Mouse (Mus musculus): ENCODE data around the gene Tk2. TPM values are rescaled to one million over a fixed set of nuclear protein-coding genes. Genes with fewer than 3 reads are reported as not detected.

Gene Tk2
- polyA plus RNA-seq, 1 experiment, result 38.4 TPM

GRCm38 (mm10) chr8:104217601-104218000, 30.8 kb downstream of the Tk2 start:
- TF ChIP-seq POLR2A (IDR thresholded peaks at IDR 0.05; ENCODE audit: borderline replicate concordance, insufficient read depth, low read length) (no peak), CTCF (IDR thresholded peaks at IDR 0.05; ENCODE audit: borderline replicate concordance, insufficient read depth, low read depth, low read length) (no peak)
- no peaks in the 10 kb centered on the region for H3K27me3 ChIP-seq (ENCODE audit: control insufficient read depth, insufficient read depth, low read length)
- DNase-seq, result no peak
- H3K27ac ChIP-seq (ENCODE audit: insufficient read depth, low read length), result no peak overlapping the region
- 93% methylated on average over 5 of the region's 5 CpGs for WGBS
- H3K4me3 ChIP-seq (replicated peaks; ENCODE audit: insufficient read depth, low read depth, low read length), result no peak overlapping the region
- no peaks in the 10 kb centered on the region for H3K4me1 ChIP-seq (ENCODE audit: control insufficient read depth, insufficient read depth, low read length)

GRCm38 (mm10) chr8:104205292-104205691, 43.1 kb downstream of the Tk2 start:
- 19% methylated on average over 3 of the region's 3 CpGs for WGBS
- no peak overlapping the region for H3K4me3 ChIP-seq (replicated peaks; ENCODE audit: insufficient read depth, low read depth, low read length)

GRCm38 (mm10) chr8:104202320-104202719, 46.0 kb downstream of the Tk2 start:
- TF ChIP-seq CTCF (IDR thresholded peaks at IDR 0.05; ENCODE audit: borderline replicate concordance, insufficient read depth, low read depth, low read length) (no peak), POLR2A (IDR thresholded peaks at IDR 0.05; ENCODE audit: borderline replicate concordance, insufficient read depth, low read length) (no peak)
- H3K27ac ChIP-seq (ENCODE audit: insufficient read depth, low read length), result no peak overlapping the region
- H3K4me3 ChIP-seq (replicated peaks; ENCODE audit: insufficient read depth, low read depth, low read length), result no peak overlapping the region
- H3K4me1 ChIP-seq (ENCODE audit: control insufficient read depth, insufficient read depth, low read length), result no peaks in the 10 kb centered on the region
- WGBS, result 91% methylated on average over 4 of the region's 4 CpGs
- no peaks in the 10 kb centered on the region for H3K27me3 ChIP-seq (ENCODE audit: control insufficient read depth, insufficient read depth, low read length)
- no peak for DNase-seq

More at GRCm38 (mm10) chr8:104205292-104205691, 43.1 kb downstream of the Tk2 start:
- Histone ChIP-seq H3K27me3 (ENCODE audit: control insufficient read depth, insufficient read depth, low read length) (no peaks in the 10 kb centered on the region), H3K4me1 (ENCODE audit: control insufficient read depth, insufficient read depth, low read length) (no peaks in the 10 kb centered on the region), H3K27ac (ENCODE audit: insufficient read depth, low read length) (no peak overlapping the region)
- DNase-seq, result no peak
- TF ChIP-seq POLR2A (IDR thresholded peaks at IDR 0.05; ENCODE audit: borderline replicate concordance, insufficient read depth, low read length) (no peak), CTCF (IDR thresholded peaks at IDR 0.05; ENCODE audit: borderline replicate concordance, insufficient read depth, low read depth, low read length) (no peak)

- TF ChIP-seq CTCF (IDR thresholded peaks at IDR 0.05; ENCODE audit: borderline replicate concordance, insufficient read depth, low read depth, low read length), result no peak
- no peak for TF ChIP-seq POLR2A (IDR thresholded peaks at IDR 0.05; ENCODE audit: borderline replicate concordance, insufficient read depth, low read length)
- Histone ChIP-seq H3K4me3 (replicated peaks; ENCODE audit: insufficient read depth, low read depth, low read length) (no peak overlapping the region), H3K4me1 (ENCODE audit: control insufficient read depth, insufficient read depth, low read length) (no peaks in the 10 kb centered on the region), H3K27ac (ENCODE audit: insufficient read depth, low read length) (no peak overlapping the region), H3K27me3 (ENCODE audit: control insufficient read depth, insufficient read depth, low read length) (no peaks in the 10 kb centered on the region)
- DNase-seq, result no peak
- WGBS, result 82% methylated on average over 3 of the region's 3 CpGs
Measured at GRCm38 (mm10) chr8:104201622-104202021, 46.7 kb downstream of the Tk2 start.

- 74% methylated on average over 5 of the region's 5 CpGs for WGBS
- TF ChIP-seq POLR2A (IDR thresholded peaks at IDR 0.05; ENCODE audit: borderline replicate concordance, insufficient read depth, low read length), result no peak
- no peak for TF ChIP-seq CTCF (IDR thresholded peaks at IDR 0.05; ENCODE audit: borderline replicate concordance, insufficient read depth, low read depth, low read length)
Measured at GRCm38 (mm10) chr8:104199802-104200201, 48.6 kb downstream of the Tk2 start.

GRCm38 (mm10) chr8:104191496-104191895, 56.9 kb downstream of the Tk2 start:
- 16% methylated on average over 11 of the region's 11 CpGs for WGBS
- TF ChIP-seq CTCF (IDR thresholded peaks at IDR 0.05; ENCODE audit: borderline replicate concordance, insufficient read depth, low read depth, low read length), result no peak
- TF ChIP-seq POLR2A (IDR thresholded peaks at IDR 0.05; ENCODE audit: borderline replicate concordance, insufficient read depth, low read length), result no peak

More at GRCm38 (mm10) chr8:104199802-104200201, 48.6 kb downstream of the Tk2 start:
- Histone ChIP-seq H3K4me1 (ENCODE audit: control insufficient read depth, insufficient read depth, low read length) (no peaks in the 10 kb centered on the region), H3K27me3 (ENCODE audit: control insufficient read depth, insufficient read depth, low read length) (no peaks in the 10 kb centered on the region), H3K4me3 (replicated peaks; ENCODE audit: insufficient read depth, low read depth, low read length) (no peak overlapping the region), H3K27ac (ENCODE audit: insufficient read depth, low read length) (no peak overlapping the region)
- DNase-seq, result no peak

GRCm38 (mm10) chr8:104190777-104191468, 57.4 kb downstream of the Tk2 start:
- no peak overlapping the region for H3K4me3 ChIP-seq (replicated peaks; ENCODE audit: insufficient read depth, low read depth, low read length)
- no peaks in the 10 kb centered on the region for H3K4me1 ChIP-seq (ENCODE audit: control insufficient read depth, insufficient read depth, low read length)
- DNase-seq, result no peak
- H3K27me3 ChIP-seq (ENCODE audit: control insufficient read depth, insufficient read depth, low read length), result no peaks in the 10 kb centered on the region
- TF ChIP-seq POLR2A (IDR thresholded peaks at IDR 0.05; ENCODE audit: borderline replicate concordance, insufficient read depth, low read length), result no peak
- no peak for TF ChIP-seq CTCF (IDR thresholded peaks at IDR 0.05; ENCODE audit: borderline replicate concordance, insufficient read depth, low read depth, low read length)
- no peak overlapping the region for H3K27ac ChIP-seq (ENCODE audit: insufficient read depth, low read length)
- WGBS, result 71% methylated on average over 6 of the region's 6 CpGs

More at GRCm38 (mm10) chr8:104191496-104191895, 56.9 kb downstream of the Tk2 start:
- Histone ChIP-seq H3K27me3 (ENCODE audit: control insufficient read depth, insufficient read depth, low read length) (no peaks in the 10 kb centered on the region), H3K27ac (ENCODE audit: insufficient read depth, low read length) (no peak overlapping the region), H3K4me3 (replicated peaks; ENCODE audit: insufficient read depth, low read depth, low read length) (no peak overlapping the region), H3K4me1 (ENCODE audit: control insufficient read depth, insufficient read depth, low read length) (no peaks in the 10 kb centered on the region)
- no peak for DNase-seq

- no peaks in the 10 kb centered on the region for H3K27me3 ChIP-seq (ENCODE audit: control insufficient read depth, insufficient read depth, low read length)
- TF ChIP-seq POLR2A (IDR thresholded peaks at IDR 0.05; ENCODE audit: borderline replicate concordance, insufficient read depth, low read length) (no peak), CTCF (IDR thresholded peaks at IDR 0.05; ENCODE audit: borderline replicate concordance, insufficient read depth, low read depth, low read length) (no peak)
- DNase-seq, result no peak
- H3K4me1 ChIP-seq (ENCODE audit: control insufficient read depth, insufficient read depth, low read length), result no peaks in the 10 kb centered on the region
- no peak overlapping the region for H3K4me3 ChIP-seq (replicated peaks; ENCODE audit: insufficient read depth, low read depth, low read length)
- H3K27ac ChIP-seq (ENCODE audit: insufficient read depth, low read length), result no peak overlapping the region
- 62% methylated on average over 5 of the region's 5 CpGs for WGBS
Measured at GRCm38 (mm10) chr8:104188459-104188858, 59.9 kb downstream of the Tk2 start.

All from cerebellum, adult 2 months (tissue).